Comparison of ENCODE assay signal across 25 mouse cellular contexts in genomic region chr10:87873516-87873915, GRCm38 (mm10). TPM values are rescaled to one million over a fixed set of nuclear protein-coding genes. Genes with fewer than 3 reads are reported as not detected.
A peak's percentile ranks its signal among the peaks of the same experiment; 100 is the strongest.
DNase-seq lines count a peak whose midpoint lies in the region; ATAC-seq and TF ChIP-seq lines count a peak whose summit lies in the region.
"Had no signal": no experiment of that assay in that cellular context is flagged by ENCODE, and none has a peak within 500 bp of the region (broad histone marks: within the 10 kb centered on the region; RNA-seq: fewer than 3 reads in every experiment).

No protein-coding gene starts in this region.

- H3K36me3 ChIP-seq in liver, adult 2 months (ENCODE audit: control insufficient read depth, insufficient read depth, low read length): peaks cover 93% of the 10 kb centered on the region
- no peaks in the 10 kb centered on the region for H3K36me3 ChIP-seq in liver, embryonic 11.5 days (ENCODE audit: control insufficient read depth, insufficient read depth, low read length)
- H3K36me3 ChIP-seq in limb, embryonic 10.5 days: no peaks in the 10 kb centered on the region; the same call in 1 of the 2 replicates
- no peaks in the 10 kb centered on the region for H3K36me3 ChIP-seq in intestine, postnatal 0 days (ENCODE audit: control insufficient read depth, insufficient read depth)
- H3K36me3 ChIP-seq: G1E had no signal

- H3K27me3 ChIP-seq in liver, adult 2 months (ENCODE audit: control insufficient read depth, insufficient read depth, low read length): no peaks in the 10 kb centered on the region
- H3K27me3 ChIP-seq in liver, embryonic 11.5 days (replicated peaks; ENCODE audit: control insufficient read depth, insufficient read depth, low read length): no peaks in the 10 kb centered on the region
- no peaks in the 10 kb centered on the region for H3K27me3 ChIP-seq in limb, embryonic 10.5 days (ENCODE audit: low read depth, poor library complexity, severe bottlenecking)
- H3K27me3 ChIP-seq in intestine, postnatal 0 days (replicated peaks; ENCODE audit: control insufficient read depth, insufficient read depth, low read length): no peaks in the 10 kb centered on the region
- H3K27me3 ChIP-seq: CH12.LX, Patski had no signal

- TF ChIP-seq POLR2A in liver, adult 2 months (IDR thresholded peaks at IDR 0.05; ENCODE audit: extremely low read depth, insufficient read depth, low read length): no peak

- no peak overlapping the region for H3K4me3 ChIP-seq in liver, adult 2 months (ENCODE audit: insufficient read depth, low read depth, low read length)
- no peak overlapping the region for H3K4me3 ChIP-seq in liver, embryonic 11.5 days (ENCODE audit: low read depth, low read length)
- no peak overlapping the region for H3K4me3 ChIP-seq in brown adipose tissue, adult 24 weeks (ENCODE audit: insufficient read depth, low read depth, low read length)
- no peak overlapping the region for H3K4me3 ChIP-seq in limb, embryonic 10.5 days
- H3K4me3 ChIP-seq in intestine, postnatal 0 days (ENCODE audit: low read depth, low read length): no peak overlapping the region

- H3K9me3 ChIP-seq in liver, embryonic 11.5 days (ENCODE audit: control insufficient read depth, low read length): no peaks in the 10 kb centered on the region
- no peaks in the 10 kb centered on the region for H3K9me3 ChIP-seq in limb, embryonic 10.5 days (replicated peaks)
- H3K9me3 ChIP-seq in intestine, postnatal 0 days (ENCODE audit: control insufficient read depth): no peaks in the 10 kb centered on the region
- H3K9me3 ChIP-seq: G1E had no signal

- peaks cover 5% of the 10 kb centered on the region; the same call in 1 of the 2 replicates for H3K79me2 ChIP-seq in liver, adult 2 months (ENCODE audit: control insufficient read depth, insufficient read depth, low read length)

- no peak for TF ChIP-seq CTCF in liver, adult 2 months (IDR thresholded peaks at IDR 0.05; ENCODE audit: low read depth, low read length)
- no peak for TF ChIP-seq CTCF in intestine, postnatal 0 days (IDR thresholded peaks at IDR 0.05; ENCODE audit: low read depth)

- WGBS in liver, adult 2 months: 39% methylated on average over 3 of the region's 3 CpGs
- WGBS in liver, embryonic 11.5 days: 89% methylated on average over 3 of the region's 3 CpGs
- WGBS in limb, embryonic 10.5 days: 90% methylated on average over 3 of the region's 3 CpGs
- 87% methylated on average over 3 of the region's 3 CpGs for WGBS in intestine, postnatal 0 days

- DNase-seq in liver, adult 2 months (ENCODE audit: extremely low read depth, low read depth, low spot score): peak; percentile 73
- no peak for DNase-seq in liver, embryonic 11.5 days (ENCODE audit: low spot score)
- DNase-seq in adipocyte (ENCODE audit: low spot score): peak; percentile 65
- no peak for DNase-seq in limb, embryonic 10.5 days (ENCODE audit: low spot score)
- no peak for DNase-seq in adrenal gland, postnatal 36 days
- DNase-seq in heart, adult 11 months: no peak
- DNase-seq: adrenal gland, adult 2 months; adrenal gland, adult 8-10 months; adrenal gland, postnatal 10 days; adrenal gland, postnatal 14 days; adrenal gland, postnatal 25 days; B cell, adult 2 months; cerebellum, adult 11 months; cerebellum, adult 11-12 months; cerebellum, adult 18-20 months; cerebellum, adult 2 months; cerebellum, adult 8-10 months had no signal

- no peak overlapping the region for H3K4me2 ChIP-seq in liver, embryonic 11.5 days
- no peak overlapping the region for H3K4me2 ChIP-seq in intestine, postnatal 0 days (replicated peaks; ENCODE audit: low read depth)

- H3K27ac ChIP-seq in liver, adult 2 months (replicated peaks; ENCODE audit: insufficient read depth, low read depth, low read length): peak overlapping the region; percentile 51
- H3K27ac ChIP-seq in liver, embryonic 11.5 days (ENCODE audit: low read depth, low read length): no peak overlapping the region
- peak overlapping the region; percentile 33; the same call in 1 of the 2 replicates for H3K27ac ChIP-seq in brown adipose tissue, adult 24 weeks (replicated peaks; ENCODE audit: low read depth, low read length)
- peak overlapping the region; percentile 7; the same call in 1 of the 2 replicates for H3K27ac ChIP-seq in limb, embryonic 10.5 days
- H3K27ac ChIP-seq in intestine, postnatal 0 days (ENCODE audit: low read depth, low read length): no peak overlapping the region

- H3K9ac ChIP-seq in liver, adult 2 months (ENCODE audit: low read depth, low read length): no peak overlapping the region
- no peak overlapping the region for H3K9ac ChIP-seq in liver, embryonic 11.5 days (ENCODE audit: low read depth, low read length)
- H3K9ac ChIP-seq in intestine, postnatal 0 days (ENCODE audit: low read depth, low read length): no peak overlapping the region

- H3K4me1 ChIP-seq in liver, adult 2 months (ENCODE audit: control insufficient read depth, insufficient read depth, low read length): peaks cover 26% of the 10 kb centered on the region
- no peaks in the 10 kb centered on the region for H3K4me1 ChIP-seq in liver, embryonic 11.5 days (replicated peaks; ENCODE audit: control insufficient read depth, insufficient read depth, low read length)
- H3K4me1 ChIP-seq in brown adipose tissue, adult 24 weeks (ENCODE audit: control insufficient read depth, insufficient read depth, insufficient read length, low read length): peaks cover 4% of the 10 kb centered on the region; the same call in 1 of the 2 replicates
- H3K4me1 ChIP-seq in limb, embryonic 10.5 days: peaks cover 55% of the 10 kb centered on the region
- H3K4me1 ChIP-seq in intestine, postnatal 0 days (replicated peaks; ENCODE audit: control insufficient read depth, insufficient read depth, low read length): no peaks in the 10 kb centered on the region

- no peak for ATAC-seq in liver, embryonic 11.5 days (replicated peaks; ENCODE audit: low FRiP score)
- no peak for ATAC-seq in intestine, postnatal 0 days
- ATAC-seq: activated CD4-positive, CD25-positive, alpha-beta regulatory T cell, adult 4 months; CD4-positive, CD25-positive, alpha-beta regulatory T cell, adult 4 months; Patski had no signal

RNA-seq across cellular contexts. Expression of gene Igf1, which starts 15.5 kb away (rescaled TPM):
- total RNA-seq in liver, adult 2 months (2014; rRNA removed): 244 and 252 TPM in 2 replicates
- 1,223 and 1,483 TPM in 2 replicates for polyA plus RNA-seq in liver, adult 2 months (2012; rRNA removed)
- 21.8 and 22.6 TPM in 2 replicates for polyA plus RNA-seq in liver, embryonic 11.5 days (2014; fragmentation: Nextera tagmentation; extraction: Ambion mirVana)
- 39.0 and 47.2 TPM in 2 replicates for polyA plus RNA-seq in brown adipose tissue, adult 24 weeks (2012; ENCODE audit: insufficient read depth, insufficient read length, missing spikeins)
- 17.5 and 58.7 TPM in 2 replicates for polyA plus RNA-seq in limb, embryonic 10.5 days (2016; fragmentation: Nextera tagmentation; extraction: Ambion mirVana)
- 10 to 100 TPM; 18.0 to 52.1 TPM for total RNA-seq in adrenal gland, postnatal 36 days (2021)
- 13.3 and 13.5 TPM in 2 replicates for polyA plus RNA-seq in intestine, postnatal 0 days (2015; fragmentation: Nextera tagmentation; extraction: Ambion mirVana)
- total RNA-seq: CH12.LX, MEL had no signal

Comparison
In these comparisons a context has a peak if more than half of its experiments do, and no peak if none do; other contexts are left out.
1. DNase-seq: peak in liver, adult 2 months (single experiment) and adipocyte (single experiment); none in liver, embryonic 11.5 days (single experiment), limb, embryonic 10.5 days (single experiment), adrenal gland, postnatal 36 days (0 of 2) and heart, adult 11 months (single experiment).
2. H3K27ac ChIP-seq: peak in liver, adult 2 months (single experiment), brown adipose tissue, adult 24 weeks (single experiment) and limb, embryonic 10.5 days (single experiment); none in liver, embryonic 11.5 days (single experiment) and intestine, postnatal 0 days (single experiment).
3. RNA of gene Igf1, which starts 15.5 kb away (polyA plus RNA-seq): 1,223 to 1,483 TPM in liver, adult 2 months; 17.5 to 58.7 TPM in limb, embryonic 10.5 days, 39.0 to 47.2 TPM in brown adipose tissue, adult 24 weeks, 21.8 to 22.6 TPM in liver, embryonic 11.5 days and 13.3 to 13.5 TPM in intestine, postnatal 0 days; every median in the first group is over 10 times any median in the second.